Mouse (Mus musculus): Measurements from ENCODE around the gene Saysd1. TPM values are rescaled to one million over a fixed set of nuclear protein-coding genes. Genes with fewer than 3 reads are reported as not detected.

Gene Saysd1
- polyA plus RNA-seq, 1 experiment from 2014 or later = 13.1 TPM

DNA sequence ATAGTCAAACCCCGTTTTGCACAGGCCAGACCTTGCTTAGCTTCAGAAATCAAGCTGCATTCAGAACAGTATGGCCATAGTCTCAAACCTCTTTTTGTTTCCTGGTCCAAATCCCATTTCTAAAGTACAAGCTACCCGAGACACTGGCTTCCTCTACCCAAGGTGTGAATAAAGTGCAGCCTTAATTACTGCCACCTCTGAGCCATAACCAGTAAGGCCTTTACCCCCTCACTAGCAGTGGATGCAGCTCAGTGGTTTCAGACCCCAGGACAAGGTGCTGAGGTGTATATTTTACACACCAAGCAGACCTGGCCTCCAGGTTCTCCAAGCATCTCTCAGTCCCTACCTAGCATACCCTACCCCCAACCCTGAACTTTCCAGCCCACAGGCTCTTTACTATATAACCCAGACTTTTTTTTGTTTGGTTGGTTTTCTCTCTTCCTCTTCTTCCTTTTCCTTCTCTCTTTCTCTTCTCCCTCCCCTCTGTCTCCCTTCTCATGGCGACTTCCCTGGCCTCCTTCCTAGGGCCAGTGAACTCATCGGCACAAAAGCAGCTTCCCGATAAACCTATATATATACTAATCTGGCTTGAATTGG, 56.3 kb downstream of the Saysd1 start:
- Histone ChIP-seq H3K27ac (ENCODE audit: low read depth) (peak overlapping the region; percentile 97), H3K4me2 (ENCODE audit: low read length) (peak overlapping the region; percentile 86), H3K27me3 (replicated peaks; ENCODE audit: control insufficient read depth, insufficient read depth, low read length) (no peaks in the 10 kb centered on the region), H3K36me3 (ENCODE audit: control insufficient read depth, insufficient read depth, low read length) (no peaks in the 10 kb centered on the region), H3K9me3 (ENCODE audit: control insufficient read depth, low read length) (no peaks in the 10 kb centered on the region), H3K9ac (ENCODE audit: low read length) (peak overlapping the region; percentile 78), H3K4me3 (ENCODE audit: low read depth, low read length) (peak overlapping the region; percentile 58), H3K4me1 (replicated peaks; ENCODE audit: control insufficient read depth, insufficient read depth, low read length) (peaks cover 8% of the 10 kb centered on the region; the same call in 1 of the 2 replicates)
- peak; percentile 57 for DNase-seq (ENCODE audit: low spot score)
- WGBS = 67% methylated on average over 5 of the region's 5 CpGs
- no peak for ATAC-seq (replicated peaks; ENCODE audit: low FRiP score, low TSS enrichment, low read depth)

DNA sequence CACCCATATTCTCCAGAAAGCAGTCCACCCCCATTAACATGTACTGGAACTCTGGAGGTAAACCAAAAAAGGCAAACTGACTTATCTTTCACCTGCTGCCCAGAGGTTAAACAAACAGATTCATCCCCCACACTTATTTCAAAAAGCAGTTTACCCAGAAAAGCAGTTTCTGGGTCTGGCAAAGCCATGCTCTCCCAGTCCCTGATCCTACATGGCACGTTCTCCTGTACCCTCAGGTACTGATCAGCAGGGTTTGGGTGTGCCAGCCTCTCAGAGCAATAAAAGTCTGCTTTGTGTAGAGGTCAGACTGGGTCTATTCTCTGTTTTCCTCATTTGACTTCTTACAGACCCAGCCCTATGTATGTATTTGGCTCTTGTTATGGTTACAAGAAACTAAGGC, 57.2 kb downstream of the Saysd1 start:
- peak overlapping the region; percentile 22; the same call in 1 of the 2 replicates for H3K27ac ChIP-seq (ENCODE audit: low read depth)
- H3K9ac ChIP-seq (ENCODE audit: low read length) = no peak overlapping the region
- H3K27me3 ChIP-seq (replicated peaks; ENCODE audit: control insufficient read depth, insufficient read depth, low read length) = no peaks in the 10 kb centered on the region
- 52% methylated on average over 1 of the region's 1 CpGs for WGBS
- H3K36me3 ChIP-seq (ENCODE audit: control insufficient read depth, insufficient read depth, low read length) = no peaks in the 10 kb centered on the region
- H3K9me3 ChIP-seq (ENCODE audit: control insufficient read depth, low read length) = no peaks in the 10 kb centered on the region
- H3K4me2 ChIP-seq (ENCODE audit: low read length) = no peak overlapping the region
- no peak overlapping the region for H3K4me3 ChIP-seq (ENCODE audit: low read depth, low read length)
- DNase-seq (ENCODE audit: low spot score) (no peak), ATAC-seq (replicated peaks; ENCODE audit: low FRiP score, low TSS enrichment, low read depth) (no peak)
- H3K4me1 ChIP-seq (replicated peaks; ENCODE audit: control insufficient read depth, insufficient read depth, low read length) = peaks cover 8% of the 10 kb centered on the region; the same call in 1 of the 2 replicates

DNA sequence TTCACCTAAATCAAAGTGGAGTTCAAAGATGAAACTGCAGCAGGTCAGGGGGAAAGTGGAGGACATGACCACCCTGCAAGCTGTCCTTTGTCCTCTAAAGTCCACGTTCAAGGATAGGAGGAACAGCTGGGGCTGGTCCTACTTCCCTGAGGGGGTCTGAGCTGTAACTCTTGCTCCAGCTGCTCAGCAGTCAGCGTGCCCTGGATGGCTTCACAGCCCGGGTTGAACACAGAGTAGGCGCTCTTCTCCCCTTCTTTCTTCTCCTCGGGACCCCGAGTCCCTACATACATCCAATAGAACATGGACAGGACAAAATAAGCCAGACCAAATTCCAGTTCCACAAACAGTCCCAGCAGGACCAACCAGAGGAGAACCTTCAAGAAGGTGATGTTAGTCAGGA, 61.2 kb downstream of the Saysd1 start:
- Histone ChIP-seq H3K4me1 (replicated peaks; ENCODE audit: control insufficient read depth, insufficient read depth, low read length) (peaks cover 6% of the 10 kb centered on the region; the same call in 1 of the 2 replicates), H3K27me3 (replicated peaks; ENCODE audit: control insufficient read depth, insufficient read depth, low read length) (no peaks in the 10 kb centered on the region), H3K27ac (ENCODE audit: low read depth) (no peak overlapping the region), H3K36me3 (ENCODE audit: control insufficient read depth, insufficient read depth, low read length) (no peaks in the 10 kb centered on the region), H3K4me2 (ENCODE audit: low read length) (no peak overlapping the region), H3K4me3 (ENCODE audit: low read depth, low read length) (no peak overlapping the region), H3K9ac (ENCODE audit: low read length) (no peak overlapping the region), H3K9me3 (ENCODE audit: control insufficient read depth, low read length) (no peaks in the 10 kb centered on the region)
- no peak for ATAC-seq (replicated peaks; ENCODE audit: low FRiP score, low TSS enrichment, low read depth)
- no peak for DNase-seq (ENCODE audit: low spot score)
- WGBS = 75% methylated on average over 6 of the region's 6 CpGs

DNA sequence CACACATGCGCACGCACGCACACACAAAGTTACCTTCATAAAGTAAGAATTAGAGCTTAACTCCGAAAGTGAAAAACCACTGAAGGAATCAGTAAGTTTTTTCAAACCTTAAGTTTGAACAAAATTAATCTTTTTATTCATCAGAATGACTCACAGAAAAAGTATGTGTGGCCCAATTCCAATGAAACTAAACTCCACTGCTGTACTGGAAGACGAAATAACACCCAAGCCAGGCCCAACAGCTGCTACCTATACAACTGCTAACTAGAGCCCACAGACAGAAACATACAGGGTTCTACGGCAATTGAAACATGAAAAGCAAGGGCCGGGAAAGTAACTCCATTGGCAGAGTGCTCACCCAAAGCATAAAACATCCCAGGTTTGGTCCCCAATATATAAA, 62.8 kb downstream of the Saysd1 start:
- H3K4me3 ChIP-seq (ENCODE audit: low read depth, low read length) = no peak overlapping the region
- DNase-seq (ENCODE audit: low spot score) = no peak
- H3K4me2 ChIP-seq (ENCODE audit: low read length) = no peak overlapping the region
- H3K9me3 ChIP-seq (ENCODE audit: control insufficient read depth, low read length) = no peaks in the 10 kb centered on the region
- no peaks in the 10 kb centered on the region for H3K4me1 ChIP-seq (replicated peaks; ENCODE audit: control insufficient read depth, insufficient read depth, low read length)
- no peak overlapping the region for H3K27ac ChIP-seq (ENCODE audit: low read depth)
- no peak overlapping the region for H3K9ac ChIP-seq (ENCODE audit: low read length)
- 86% methylated on average over 7 of the region's 7 CpGs for WGBS
- H3K36me3 ChIP-seq (ENCODE audit: control insufficient read depth, insufficient read depth, low read length) = no peaks in the 10 kb centered on the region
- no peak for ATAC-seq (replicated peaks; ENCODE audit: low FRiP score, low TSS enrichment, low read depth)
- no peaks in the 10 kb centered on the region for H3K27me3 ChIP-seq (replicated peaks; ENCODE audit: control insufficient read depth, insufficient read depth, low read length)

DNA sequence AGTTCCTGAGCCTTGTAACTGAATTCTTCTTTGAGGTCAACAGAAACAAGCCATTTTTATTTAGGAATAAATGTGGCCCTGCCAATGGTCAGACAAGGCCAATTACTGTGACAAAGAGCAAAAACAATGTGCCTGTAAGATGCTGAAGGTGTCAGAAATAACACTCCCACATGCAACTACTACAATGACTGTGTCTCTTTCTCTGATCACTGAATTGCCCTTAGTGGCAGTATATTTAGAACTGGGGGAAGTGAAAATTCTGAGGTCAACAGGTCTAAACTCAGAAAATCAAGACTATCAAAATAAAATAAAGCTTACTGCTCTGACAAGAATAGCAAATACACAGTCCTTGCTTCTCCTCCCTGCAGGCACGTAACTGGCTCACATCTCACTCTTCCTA, 63.6 kb downstream of the Saysd1 start:
- no peak overlapping the region for H3K4me3 ChIP-seq (ENCODE audit: low read depth, low read length)
- no peak overlapping the region for H3K27ac ChIP-seq (ENCODE audit: low read depth)
- no peak overlapping the region for H3K9ac ChIP-seq (ENCODE audit: low read length)
- WGBS = 45% methylated on average over 1 of the region's 1 CpGs
- H3K9me3 ChIP-seq (ENCODE audit: control insufficient read depth, low read length) = no peaks in the 10 kb centered on the region
- DNase-seq (ENCODE audit: low spot score) (no peak), ATAC-seq (replicated peaks; ENCODE audit: low FRiP score, low TSS enrichment, low read depth) (no peak)
- no peaks in the 10 kb centered on the region for H3K36me3 ChIP-seq (ENCODE audit: control insufficient read depth, insufficient read depth, low read length)
- no peaks in the 10 kb centered on the region for H3K27me3 ChIP-seq (replicated peaks; ENCODE audit: control insufficient read depth, insufficient read depth, low read length)
- no peaks in the 10 kb centered on the region for H3K4me1 ChIP-seq (replicated peaks; ENCODE audit: control insufficient read depth, insufficient read depth, low read length)
- no peak overlapping the region for H3K4me2 ChIP-seq (ENCODE audit: low read length)

DNA sequence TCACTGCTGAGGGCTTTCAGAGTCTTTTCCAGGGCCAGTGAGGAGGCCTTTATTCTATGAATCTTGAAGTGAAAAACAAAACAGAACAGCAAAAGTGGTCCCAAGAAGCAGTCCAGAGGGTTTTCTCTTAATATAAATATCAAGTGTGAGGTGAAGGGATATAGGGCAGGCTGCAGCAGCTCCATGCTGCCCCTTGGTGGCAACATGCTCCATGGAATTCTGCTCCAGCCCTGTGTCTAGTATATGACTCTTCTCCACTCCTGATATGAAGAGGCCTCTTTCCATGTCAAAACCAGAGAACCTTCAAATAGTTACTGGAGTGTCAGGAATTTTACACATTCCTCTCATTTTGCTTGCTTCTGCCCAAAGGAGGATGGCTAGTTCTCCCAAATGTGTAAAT, 67.7 kb downstream of the Saysd1 start:
- H3K4me3 ChIP-seq (ENCODE audit: low read depth, low read length) = no peak overlapping the region
- H3K36me3 ChIP-seq (ENCODE audit: control insufficient read depth, insufficient read depth, low read length) = no peaks in the 10 kb centered on the region
- DNase-seq (ENCODE audit: low spot score) (no peak), ATAC-seq (replicated peaks; ENCODE audit: low FRiP score, low TSS enrichment, low read depth) (no peak)
- H3K9me3 ChIP-seq (ENCODE audit: control insufficient read depth, low read length) = no peaks in the 10 kb centered on the region
- H3K9ac ChIP-seq (ENCODE audit: low read length) = no peak overlapping the region
- H3K4me2 ChIP-seq (ENCODE audit: low read length) = no peak overlapping the region
- H3K27me3 ChIP-seq (replicated peaks; ENCODE audit: control insufficient read depth, insufficient read depth, low read length) = no peaks in the 10 kb centered on the region
- no peak overlapping the region for H3K27ac ChIP-seq (ENCODE audit: low read depth)
- H3K4me1 ChIP-seq (replicated peaks; ENCODE audit: control insufficient read depth, insufficient read depth, low read length) = no peaks in the 10 kb centered on the region

DNA sequence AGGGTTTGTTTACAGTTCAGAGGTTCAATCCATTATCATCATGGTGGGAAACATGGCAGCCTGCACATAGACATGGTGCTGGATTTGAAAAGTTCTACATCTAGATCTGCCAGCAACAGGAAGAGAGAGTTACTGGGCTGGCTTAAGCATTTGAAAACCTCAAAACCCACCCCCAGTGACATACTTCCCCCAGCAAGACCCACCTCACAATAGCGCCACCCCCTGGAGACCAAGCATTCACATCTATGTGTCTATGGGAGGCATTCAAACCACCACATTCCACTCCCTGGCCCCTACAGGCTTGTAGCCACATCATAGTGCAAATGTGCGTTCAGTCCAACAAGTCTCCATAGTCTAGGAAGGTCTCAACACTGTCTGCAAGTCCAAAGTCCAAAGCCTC, 70.0 kb downstream of the Saysd1 start:
- H3K9me3 ChIP-seq (ENCODE audit: control insufficient read depth, low read length) = no peaks in the 10 kb centered on the region
- WGBS = 91% methylated on average over 2 of the region's 2 CpGs
- DNase-seq (ENCODE audit: low spot score) (no peak), ATAC-seq (replicated peaks; ENCODE audit: low FRiP score, low TSS enrichment, low read depth) (no peak)
- H3K27ac ChIP-seq (ENCODE audit: low read depth) = no peak overlapping the region
- H3K4me2 ChIP-seq (ENCODE audit: low read length) = no peak overlapping the region
- H3K36me3 ChIP-seq (ENCODE audit: control insufficient read depth, insufficient read depth, low read length) = no peaks in the 10 kb centered on the region
- H3K27me3 ChIP-seq (replicated peaks; ENCODE audit: control insufficient read depth, insufficient read depth, low read length) = no peaks in the 10 kb centered on the region
- H3K4me3 ChIP-seq (ENCODE audit: low read depth, low read length) = no peak overlapping the region
- H3K4me1 ChIP-seq (replicated peaks; ENCODE audit: control insufficient read depth, insufficient read depth, low read length) = no peaks in the 10 kb centered on the region
- no peak overlapping the region for H3K9ac ChIP-seq (ENCODE audit: low read length)

DNA sequence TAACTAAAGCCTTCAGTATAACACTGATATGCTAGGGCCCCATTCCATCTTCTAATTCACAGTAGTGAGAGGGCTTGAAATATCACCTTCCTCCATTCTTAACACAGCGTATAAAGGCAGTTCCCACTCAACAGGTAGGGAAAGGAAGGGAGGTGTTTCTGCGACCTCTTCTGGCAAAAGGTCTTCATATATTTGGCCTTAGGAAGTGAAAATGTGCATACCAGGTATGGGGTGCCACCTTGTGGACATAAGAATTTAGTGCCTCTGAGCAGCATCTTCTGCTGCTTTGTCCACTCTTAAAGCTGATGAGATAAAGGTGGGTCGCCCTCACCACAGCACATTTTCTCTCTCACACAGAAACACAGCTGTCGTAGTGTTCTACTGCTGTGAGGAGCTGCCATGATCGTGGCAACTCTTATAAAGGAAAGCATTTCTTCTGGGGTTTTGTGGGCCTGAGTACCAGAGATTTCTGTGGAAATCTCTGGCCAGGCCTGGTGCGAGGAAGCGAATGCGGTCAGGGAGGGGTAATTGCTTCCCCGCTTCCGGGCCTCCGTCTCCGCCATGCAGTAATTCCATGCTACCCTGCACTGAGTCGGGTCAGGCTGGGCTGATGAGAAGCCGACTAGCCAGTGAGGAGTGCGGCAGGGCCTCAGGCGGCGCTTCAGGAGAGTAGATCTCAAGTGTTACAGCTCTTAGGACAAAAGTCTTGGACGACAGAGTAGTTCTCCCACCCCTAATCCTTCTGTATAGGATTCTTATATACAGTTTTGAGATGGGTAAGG, 70.8 kb downstream of the Saysd1 start:
- Histone ChIP-seq H3K9me3 (ENCODE audit: control insufficient read depth, low read length) (no peaks in the 10 kb centered on the region), H3K36me3 (ENCODE audit: control insufficient read depth, insufficient read depth, low read length) (no peaks in the 10 kb centered on the region), H3K27ac (ENCODE audit: low read depth) (no peak overlapping the region), H3K4me1 (replicated peaks; ENCODE audit: control insufficient read depth, insufficient read depth, low read length) (no peaks in the 10 kb centered on the region), H3K9ac (ENCODE audit: low read length) (no peak overlapping the region), H3K4me2 (ENCODE audit: low read length) (no peak overlapping the region), H3K27me3 (replicated peaks; ENCODE audit: control insufficient read depth, insufficient read depth, low read length) (no peaks in the 10 kb centered on the region), H3K4me3 (ENCODE audit: low read depth, low read length) (no peak overlapping the region)
- DNase-seq (ENCODE audit: low spot score) = peak; percentile 63
- peak; percentile 51; the same call in 1 of the 2 replicates for ATAC-seq (replicated peaks; ENCODE audit: low FRiP score, low TSS enrichment, low read depth)
- 38% methylated on average over 18 of the region's 18 CpGs for WGBS

DNA sequence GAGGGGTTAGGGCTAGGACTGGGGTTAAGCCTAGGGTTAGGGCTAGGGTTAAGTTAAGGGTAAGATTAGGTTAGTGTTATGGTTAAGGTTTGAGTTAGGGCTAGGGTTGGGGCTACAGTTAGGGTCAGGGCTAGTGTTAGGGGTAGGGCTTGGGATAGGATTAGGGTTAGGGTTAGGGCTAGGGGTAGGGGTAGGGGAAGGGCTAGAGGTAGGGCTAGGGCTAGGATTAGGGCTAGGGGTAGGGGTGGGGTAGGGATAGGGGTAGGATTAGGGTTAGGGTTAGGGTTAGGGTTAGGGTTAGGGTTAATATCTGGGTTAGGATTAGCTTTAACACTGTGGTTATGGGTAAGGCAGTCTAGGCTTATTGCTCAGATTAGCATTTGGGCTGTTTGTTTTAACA, 73.6 kb downstream of the Saysd1 start:
- no peak overlapping the region for H3K9ac ChIP-seq (ENCODE audit: low read length)
- H3K4me2 ChIP-seq (ENCODE audit: low read length) = no peak overlapping the region
- no peak overlapping the region for H3K27ac ChIP-seq (ENCODE audit: low read depth)
- H3K4me3 ChIP-seq (ENCODE audit: low read depth, low read length) = no peak overlapping the region
- H3K9me3 ChIP-seq (ENCODE audit: control insufficient read depth, low read length) = no peaks in the 10 kb centered on the region
- H3K27me3 ChIP-seq (replicated peaks; ENCODE audit: control insufficient read depth, insufficient read depth, low read length) = no peaks in the 10 kb centered on the region
- H3K4me1 ChIP-seq (replicated peaks; ENCODE audit: control insufficient read depth, insufficient read depth, low read length) = no peaks in the 10 kb centered on the region
- DNase-seq (ENCODE audit: low spot score) (no peak), ATAC-seq (replicated peaks; ENCODE audit: low FRiP score, low TSS enrichment, low read depth) (no peak; the same call in 1 of the 2 replicates)
- H3K36me3 ChIP-seq (ENCODE audit: control insufficient read depth, insufficient read depth, low read length) = no peaks in the 10 kb centered on the region
